Mouse (Mus musculus): Measurements from ENCODE around the gene Tmem41b.

Tmem41b gene

DNA sequence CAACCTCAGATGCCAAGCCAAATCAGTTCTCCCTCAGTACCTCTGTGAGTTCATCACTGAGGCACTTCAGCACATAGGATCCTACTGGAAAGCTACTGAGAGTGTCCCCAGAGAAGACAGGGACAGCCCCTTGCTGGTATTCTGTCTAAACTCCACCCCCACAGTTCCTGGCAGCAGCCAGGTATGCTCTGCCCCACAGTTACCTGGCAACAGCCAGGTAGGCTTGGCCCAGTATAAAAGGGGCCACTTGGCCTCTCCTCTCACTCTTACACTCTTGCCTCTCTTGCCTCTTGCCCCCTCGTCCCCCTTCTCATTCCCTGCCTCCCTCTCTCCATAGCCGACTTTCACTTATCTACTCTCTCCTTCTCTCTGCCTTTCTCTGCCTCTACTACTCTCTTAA lies 61.8 kb downstream of the Tmem41b start:
- DNase-seq (ENCODE audit: low spot score) = no peak

DNA sequence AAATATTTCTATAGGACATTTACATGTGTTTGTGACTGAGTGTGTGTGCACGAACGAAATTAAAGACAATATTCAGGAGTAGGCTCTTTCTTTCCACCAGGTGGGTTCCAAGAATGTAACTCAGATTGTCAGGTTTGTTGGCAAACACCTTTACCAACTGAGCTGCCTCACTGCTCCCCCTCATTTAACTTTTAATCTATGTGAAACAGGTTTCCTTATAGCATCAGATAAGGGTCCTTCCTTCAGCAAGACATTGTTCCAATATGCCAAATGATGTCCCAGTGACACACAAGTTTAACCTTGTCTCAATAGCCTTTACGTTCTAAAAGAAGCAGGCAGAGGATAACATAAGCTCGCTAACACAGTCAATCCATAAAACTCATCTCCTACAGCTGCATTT lies 63.8 kb downstream of the Tmem41b start:
- DNase-seq (ENCODE audit: low spot score) = no peak

Data from ovary, adult 18-20 months (tissue).